Mouse (Mus musculus): ENCODE data around the gene Pm20d1. TPM values are rescaled to one million over a fixed set of nuclear protein-coding genes. Genes with fewer than 3 reads are reported as not detected.
A peak's percentile ranks its signal among the peaks of the same experiment; 100 is the strongest.
"Not testable (repeated sequence)": the region's sequence is repeated elsewhere in the genome, so short reads cannot be mapped to it uniquely, and the experiment has no call there.

The Pm20d1 gene
- total and polyA plus RNA-seq, 3 experiments = 5.8 to 7.5 (median 5.9) TPM

DNA sequence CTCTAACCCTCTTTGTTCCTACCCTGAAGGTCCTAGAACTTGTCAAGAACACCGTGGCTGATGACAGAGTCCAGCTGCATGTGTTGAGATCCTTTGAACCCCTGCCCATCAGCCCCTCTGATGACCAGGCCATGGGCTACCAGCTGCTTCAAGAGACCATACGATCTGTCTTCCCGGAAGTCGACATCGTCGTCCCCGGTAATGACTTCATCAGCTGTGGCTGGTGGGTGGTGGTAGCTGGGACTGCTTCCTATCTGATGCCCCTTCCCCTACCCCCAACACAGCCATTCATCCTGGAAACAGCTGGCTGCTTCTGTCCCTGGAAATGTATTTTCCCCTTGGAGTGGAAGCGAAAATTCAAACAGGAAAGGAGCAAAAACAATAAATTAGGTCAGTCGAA lies 14.8 kb downstream of the Pm20d1 start:
- WGBS = 37% methylated on average over 9 of the region's 9 CpGs
- no peak overlapping the region for H3K4me3 ChIP-seq
- no peak for DNase-seq
- H3K79me2 ChIP-seq (replicated peaks; ENCODE audit: control insufficient read depth, insufficient read depth, low read length) = no peaks in the 10 kb centered on the region
- no peak overlapping the region for H3K27ac ChIP-seq
- no peaks in the 10 kb centered on the region for H3K27me3 ChIP-seq (ENCODE audit: control insufficient read depth, insufficient read depth, low read length)
- H3K9ac ChIP-seq (ENCODE audit: low read depth, low read length) = no peak overlapping the region
- intact Hi-C loops (cut with DNase I) = no loop called here
- no peaks in the 10 kb centered on the region for H3K4me1 ChIP-seq (ENCODE audit: control insufficient read depth, insufficient read depth, low read length)
- TF ChIP-seq EP300 (IDR thresholded peaks at IDR 0.05; ENCODE audit: insufficient read depth, low read depth, low read length) = no peak
- no peak for TF ChIP-seq POLR2A (IDR thresholded peaks at IDR 0.05; ENCODE audit: insufficient read depth, low read depth, low read length)
- no peak for TF ChIP-seq CTCF (IDR thresholded peaks at IDR 0.05)
- H3K36me3 ChIP-seq (ENCODE audit: control insufficient read depth, insufficient read depth, low read length) = no peaks in the 10 kb centered on the region

DNA sequence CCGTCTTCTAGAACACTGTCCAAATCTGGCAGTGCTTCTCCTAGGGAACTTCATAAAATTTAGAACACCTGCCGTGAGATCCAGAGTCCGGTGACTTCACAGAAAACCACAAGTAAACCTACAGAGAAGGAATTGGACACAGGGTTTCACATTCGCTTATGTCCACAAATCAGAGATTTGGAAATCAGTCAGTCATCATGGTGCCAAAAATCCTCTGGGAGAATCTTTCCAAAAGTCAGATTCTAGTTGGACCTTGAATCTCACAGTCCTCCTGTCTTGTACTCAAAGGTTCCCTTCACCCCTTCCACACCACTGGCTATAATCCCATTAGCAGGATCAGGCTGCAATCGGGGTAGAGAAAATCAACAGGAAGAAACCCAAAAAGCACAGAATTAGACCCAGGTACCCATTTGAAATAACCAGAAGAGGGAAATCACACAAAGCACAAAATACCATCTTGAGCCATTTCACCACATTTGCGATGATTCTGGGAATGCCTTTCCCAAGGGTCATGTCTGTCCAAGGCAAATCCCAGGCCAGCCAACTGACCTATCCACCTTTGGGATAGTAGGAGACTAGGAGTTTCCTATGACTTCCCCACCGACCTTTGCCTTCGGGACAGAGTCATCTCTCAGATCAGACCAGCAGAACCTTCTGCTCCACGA lies 15.6 kb downstream of the Pm20d1 start:
- WGBS = 88% methylated on average over 9 of the region's 9 CpGs
- no peak overlapping the region for H3K9ac ChIP-seq (ENCODE audit: low read depth, low read length)

GRCm38 (mm10) chr1:131813731-131814130 lies 16.6 kb downstream of the Pm20d1 start:
- TF ChIP-seq CTCF (IDR thresholded peaks at IDR 0.05) (no peak), POLR2A (IDR thresholded peaks at IDR 0.05; ENCODE audit: insufficient read depth, low read depth, low read length) (no peak), EP300 (IDR thresholded peaks at IDR 0.05; ENCODE audit: insufficient read depth, low read depth, low read length) (no peak)
- H3K27ac ChIP-seq = no peak overlapping the region
- no peaks in the 10 kb centered on the region for H3K79me2 ChIP-seq (replicated peaks; ENCODE audit: control insufficient read depth, insufficient read depth, low read length)
- no peak for DNase-seq
- H3K27me3 ChIP-seq (ENCODE audit: control insufficient read depth, insufficient read depth, low read length) = no peaks in the 10 kb centered on the region
- no peak overlapping the region for H3K9ac ChIP-seq (ENCODE audit: low read depth, low read length)
- no peak overlapping the region for H3K4me3 ChIP-seq
- 88% methylated on average over 4 of the region's 4 CpGs for WGBS
- no peaks in the 10 kb centered on the region for H3K4me1 ChIP-seq (ENCODE audit: control insufficient read depth, insufficient read depth, low read length)
- intact Hi-C loops (cut with DNase I) = no loop called here
- H3K36me3 ChIP-seq (ENCODE audit: control insufficient read depth, insufficient read depth, low read length) = no peaks in the 10 kb centered on the region

More for the DNA sequence above, 15.6 kb downstream of the Pm20d1 start:
- H3K4me1 ChIP-seq (ENCODE audit: control insufficient read depth, insufficient read depth, low read length) = no peaks in the 10 kb centered on the region
- H3K4me3 ChIP-seq = no peak overlapping the region
- no peak for DNase-seq
- intact Hi-C loops (cut with DNase I) = no loop called here
- H3K27ac ChIP-seq = no peak overlapping the region
- H3K36me3 ChIP-seq (ENCODE audit: control insufficient read depth, insufficient read depth, low read length) = no peaks in the 10 kb centered on the region
- no peaks in the 10 kb centered on the region for H3K27me3 ChIP-seq (ENCODE audit: control insufficient read depth, insufficient read depth, low read length)
- H3K79me2 ChIP-seq (replicated peaks; ENCODE audit: control insufficient read depth, insufficient read depth, low read length) = no peaks in the 10 kb centered on the region
- TF ChIP-seq CTCF (IDR thresholded peaks at IDR 0.05) (no peak), POLR2A (IDR thresholded peaks at IDR 0.05; ENCODE audit: insufficient read depth, low read depth, low read length) (no peak), EP300 (IDR thresholded peaks at IDR 0.05; ENCODE audit: insufficient read depth, low read depth, low read length) (no peak)

GRCm38 (mm10) chr1:131814191-131814590 lies 17.0 kb downstream of the Pm20d1 start:
- no peaks in the 10 kb centered on the region for H3K79me2 ChIP-seq (replicated peaks; ENCODE audit: control insufficient read depth, insufficient read depth, low read length)
- WGBS = 90% methylated on average over 3 of the region's 3 CpGs
- H3K27me3 ChIP-seq (ENCODE audit: control insufficient read depth, insufficient read depth, low read length) = no peaks in the 10 kb centered on the region
- no peak for DNase-seq
- H3K4me1 ChIP-seq (ENCODE audit: control insufficient read depth, insufficient read depth, low read length) = no peaks in the 10 kb centered on the region
- H3K36me3 ChIP-seq (ENCODE audit: control insufficient read depth, insufficient read depth, low read length) = no peaks in the 10 kb centered on the region
- H3K27ac ChIP-seq = no peak overlapping the region
- no peak for TF ChIP-seq EP300 (IDR thresholded peaks at IDR 0.05; ENCODE audit: insufficient read depth, low read depth, low read length)
- peak; percentile 42 for TF ChIP-seq CTCF (IDR thresholded peaks at IDR 0.05)
- intact Hi-C loops (cut with DNase I) = no loop called here
- H3K4me3 ChIP-seq = no peak overlapping the region
- H3K9ac ChIP-seq (ENCODE audit: low read depth, low read length) = no peak overlapping the region

- TF ChIP-seq CTCF (IDR thresholded peaks at IDR 0.05) (no peak), POLR2A (IDR thresholded peaks at IDR 0.05; ENCODE audit: insufficient read depth, low read depth, low read length) (no peak), EP300 (IDR thresholded peaks at IDR 0.05; ENCODE audit: insufficient read depth, low read depth, low read length) (no peak)
- WGBS = 58% methylated on average over 6 of the region's 6 CpGs
Measured at GRCm38 (mm10) chr1:131816886-131817285, 19.7 kb downstream of the Pm20d1 start.

DNA sequence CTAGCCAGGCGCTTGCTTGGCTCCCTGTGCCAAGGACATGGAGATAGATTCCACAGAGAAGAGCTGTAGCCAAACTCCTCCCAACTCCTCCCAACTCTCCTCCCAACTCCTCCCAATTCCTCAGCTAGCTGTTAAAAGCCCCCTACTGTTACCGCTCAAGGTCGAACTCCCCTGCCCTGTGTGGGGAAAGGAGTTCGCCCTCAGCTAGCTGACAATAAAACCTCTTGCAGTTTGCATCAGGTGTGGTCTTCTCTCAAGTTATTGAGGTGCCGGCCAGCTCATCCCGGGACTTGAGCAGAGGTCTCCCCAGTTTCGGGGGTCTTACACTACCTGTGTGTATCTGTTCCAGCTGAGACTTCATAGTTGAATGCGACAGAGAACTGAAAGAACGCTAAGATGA lies 23.2 kb downstream of the Pm20d1 start:
- WGBS = 69% methylated on average over 9 of the region's 9 CpGs
- H3K36me3 ChIP-seq (ENCODE audit: control insufficient read depth, insufficient read depth, low read length); DNase-seq; H3K4me3 ChIP-seq; H3K79me2 ChIP-seq (replicated peaks; ENCODE audit: control insufficient read depth, insufficient read depth, low read length); H3K4me1 ChIP-seq (ENCODE audit: control insufficient read depth, insufficient read depth, low read length); intact Hi-C loops (cut with DNase I); H3K27ac ChIP-seq; H3K9ac ChIP-seq (ENCODE audit: low read depth, low read length); H3K27me3 ChIP-seq (ENCODE audit: control insufficient read depth, insufficient read depth, low read length): not testable (repeated sequence)

More at GRCm38 (mm10) chr1:131816886-131817285, 19.7 kb downstream of the Pm20d1 start:
- H3K27ac ChIP-seq = no peak overlapping the region
- DNase-seq = peak in 1 of 2 experiments; percentile 15
- H3K27me3 ChIP-seq (ENCODE audit: control insufficient read depth, insufficient read depth, low read length) = no peaks in the 10 kb centered on the region
- H3K4me1 ChIP-seq (ENCODE audit: control insufficient read depth, insufficient read depth, low read length) = no peaks in the 10 kb centered on the region
- intact Hi-C loops (cut with DNase I) = no loop called here
- H3K79me2 ChIP-seq (replicated peaks; ENCODE audit: control insufficient read depth, insufficient read depth, low read length) = no peaks in the 10 kb centered on the region
- no peak overlapping the region for H3K4me3 ChIP-seq
- no peak overlapping the region for H3K9ac ChIP-seq (ENCODE audit: low read depth, low read length)
- no peaks in the 10 kb centered on the region for H3K36me3 ChIP-seq (ENCODE audit: control insufficient read depth, insufficient read depth, low read length)

Measured in heart, adult 2 months (tissue).